Mouse (Mus musculus) embryonic facial prominence, embryonic 14.5 days (tissue): Measurements from ENCODE around the gene Plcd1. TPM values are rescaled to one million over a fixed set of nuclear protein-coding genes. Genes with fewer than 3 reads are reported as not detected.

Experiments used
- ATAC-seq: fragments of 200-750 bp; cut with Nextera tagmentation; 2 replicates; pipeline ENCODE4 v1.8.0; 2017; ENCODE audit warnings: low read depth, moderate number of reproducible peaks, moderate TSS enrichment
- DNase-seq: peaks from one replicate; pipeline ENCODE4 v3.0.0-alpha.2; 2015; ENCODE audit warnings: low spot score
- H3K27ac ChIP-seq: fragments of 300-500 bp; sonication (generic); replicated peaks from 2 replicates; pipeline ENCODE4 v1.5.1; 2014; ENCODE audit warnings: low read depth, mild to moderate bottlenecking, low read length, moderate library complexity
- H3K27me3 ChIP-seq: fragments of 300-500 bp; sonication (generic); replicated peaks from 2 replicates; pipeline ENCODE4 v1.6.1; 2014; ENCODE audit warnings: low read length; ENCODE audit not compliant: control insufficient read depth, insufficient read depth
- H3K36me3 ChIP-seq: fragments of 300-500 bp; sonication (generic); 2 replicates; pipeline ENCODE4 v1.6.1; 2014; ENCODE audit warnings: low read length, mixed read lengths; ENCODE audit not compliant: control insufficient read depth, insufficient read depth
- H3K4me1 ChIP-seq: fragments of 300-500 bp; sonication (generic); 2 replicates; pipeline ENCODE4 v1.6.1; 2014; ENCODE audit warnings: antibody characterized with exemption, low read length; ENCODE audit not compliant: control insufficient read depth, insufficient read depth
- H3K4me2 ChIP-seq: fragments of 300-500 bp; sonication (generic); 2 replicates; pipeline ENCODE4 v1.6.1; 2014; ENCODE audit warnings: low read depth, mild to moderate bottlenecking, low read length, moderate library complexity, mixed read lengths
- H3K4me3 ChIP-seq: fragments of 300-500 bp; sonication (generic); 2 replicates; pipeline ENCODE4 v1.5.1; 2014; ENCODE audit warnings: low read depth, mild to moderate bottlenecking, low read length
- H3K9ac ChIP-seq: fragments of 300-500 bp; sonication (generic); 2 replicates; pipeline ENCODE4 v1.6.1; 2014; ENCODE audit warnings: low read depth, mild to moderate bottlenecking, low read length, moderate library complexity, mixed read lengths
- H3K9me3 ChIP-seq: fragments of 300-500 bp; sonication (generic); 2 replicates; pipeline ENCODE4 v1.6.1; 2016; ENCODE audit warnings: low read length; ENCODE audit not compliant: control insufficient read depth
- WGBS: fragments of 180-500 bp; shearing (Covaris S2); extraction: QIAGEN DNeasy Blood & Tissue Kit; methylation state at CpG from one replicate; pipeline ENCODE4 v1.1.7; 2014; 5-methylcytosine and 5-hydroxymethylcytosine counted together
- polyA plus RNA-seq: library from polyadenylated mRNA; unstranded; fragments of >200 nt; fragmentation: Nextera tagmentation; extraction: Ambion mirVana; gene quantifications from 2 replicates; pipeline ENCODE4 v1.2.1, GENCODE M21; 2014

Plcd1 gene
- polyA plus RNA-seq, 1 experiment from 2014 or later: 45.2 TPM

DNA sequence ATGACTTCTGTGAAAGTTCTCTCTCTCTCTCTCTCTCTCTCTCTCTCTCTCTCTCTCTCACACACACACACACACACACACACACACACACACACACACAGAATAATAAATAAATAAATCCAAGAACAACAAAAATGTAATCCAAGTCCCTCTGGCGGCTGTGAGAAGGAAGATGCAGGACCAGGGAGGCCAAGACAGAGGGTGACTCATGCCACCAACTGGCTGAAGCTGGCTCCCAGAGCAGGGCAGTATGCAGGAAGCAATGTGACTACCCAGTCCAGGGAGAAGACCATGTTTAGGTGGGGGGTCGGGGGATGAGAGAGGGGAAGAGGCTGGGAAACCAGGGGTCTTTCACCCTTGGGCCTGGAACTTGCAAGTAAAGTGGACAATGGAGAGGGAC, 42.1 kb downstream of the Plcd1 start:
- WGBS: 77% methylated on average over 2 of the region's 2 CpGs
- Histone ChIP-seq H3K36me3 (no peaks in the 10 kb centered on the region), H3K9ac (no peak overlapping the region), H3K27ac (no peak overlapping the region), H3K4me2 (no peak overlapping the region), H3K27me3 (no peaks in the 10 kb centered on the region), H3K9me3 (no peaks in the 10 kb centered on the region), H3K4me3 (no peak overlapping the region), H3K4me1 (peaks cover 15% of the 10 kb centered on the region)
- DNase-seq: no peak
- no peak for ATAC-seq

DNA sequence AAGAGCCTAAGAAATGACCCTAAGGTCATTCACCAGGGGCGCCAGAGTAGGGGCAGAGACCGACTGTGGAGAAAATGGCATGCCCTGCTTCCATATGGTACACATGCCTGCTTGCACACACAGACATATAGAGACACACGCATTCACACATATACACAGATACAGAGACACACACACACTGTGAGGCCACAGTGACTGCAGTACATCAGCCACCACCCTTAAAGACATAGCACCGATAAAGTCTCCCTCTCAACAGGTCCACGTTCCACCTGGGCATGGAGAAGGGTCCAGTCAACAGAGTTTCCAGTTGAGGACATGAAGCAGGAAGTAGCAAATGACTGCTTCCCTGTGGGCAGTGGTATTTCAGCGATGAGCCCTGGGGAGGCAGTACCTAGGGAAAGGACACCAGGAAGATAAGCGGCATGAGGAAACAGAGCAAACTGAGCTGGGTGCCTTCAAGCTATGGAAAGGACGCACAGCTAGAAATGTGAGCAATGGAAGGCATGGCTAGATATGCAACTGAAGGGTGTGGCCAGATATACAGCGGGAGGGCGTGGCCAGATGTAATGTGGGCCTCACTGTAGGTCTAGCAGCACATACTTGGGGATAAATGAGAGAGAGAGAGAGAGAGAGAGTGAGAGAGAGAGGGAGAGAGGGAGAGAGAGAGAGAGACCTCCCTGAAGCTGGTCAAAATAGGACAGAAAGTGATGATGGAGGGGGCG, 45.0 kb downstream of the Plcd1 start:
- no peaks in the 10 kb centered on the region for H3K9me3 ChIP-seq
- peaks cover 7% of the 10 kb centered on the region; the same call in 1 of the 2 replicates for H3K36me3 ChIP-seq
- H3K4me2 ChIP-seq: no peak overlapping the region
- ATAC-seq (no peak), DNase-seq (no peak)
- H3K27me3 ChIP-seq: no peaks in the 10 kb centered on the region
- peaks cover 15% of the 10 kb centered on the region for H3K4me1 ChIP-seq
- no peak overlapping the region for H3K27ac ChIP-seq
- no peak overlapping the region for H3K4me3 ChIP-seq
- 66% methylated on average over 11 of the region's 11 CpGs for WGBS
- H3K9ac ChIP-seq: no peak overlapping the region

DNA sequence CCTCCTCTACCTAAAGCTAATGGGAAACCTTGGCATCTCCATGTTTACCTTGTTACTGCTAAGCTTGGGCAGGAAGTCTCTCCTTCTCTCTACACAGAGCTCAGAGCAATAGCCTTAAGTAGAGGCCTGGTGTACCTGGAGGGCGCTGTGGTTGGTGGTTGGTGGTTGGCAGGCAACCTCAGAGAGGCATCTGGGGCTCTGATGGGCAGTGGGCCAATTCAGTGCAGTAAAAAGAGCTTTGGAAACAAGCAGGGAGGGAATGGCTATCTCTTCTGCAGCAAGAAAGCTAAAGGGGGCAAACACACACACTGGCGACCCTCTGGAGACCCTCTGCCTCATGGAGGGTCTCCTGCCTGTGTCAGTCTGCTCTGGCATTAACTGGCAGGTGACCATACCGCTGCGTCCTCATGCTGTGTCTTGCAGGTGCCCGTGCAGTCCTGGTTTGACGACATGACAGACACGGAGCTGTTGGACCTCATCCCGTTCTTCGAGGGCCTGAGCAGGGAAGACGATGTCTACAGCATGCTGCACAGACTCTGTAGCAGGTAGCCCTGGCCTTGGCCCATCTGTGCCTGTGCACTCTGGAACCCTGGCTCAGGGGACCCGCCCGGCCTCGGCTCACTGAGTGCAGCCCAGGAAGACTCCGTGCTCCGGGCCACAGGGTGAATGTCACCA, 53.1 kb downstream of the Plcd1 start:
- Histone ChIP-seq H3K36me3 (peaks cover 72% of the 10 kb centered on the region), H3K9me3 (no peaks in the 10 kb centered on the region), H3K9ac (no peak overlapping the region), H3K4me2 (no peak overlapping the region), H3K4me1 (no peaks in the 10 kb centered on the region; the same call in 1 of the 2 replicates), H3K27ac (no peak overlapping the region), H3K27me3 (no peaks in the 10 kb centered on the region), H3K4me3 (no peak overlapping the region)
- WGBS: 87% methylated on average over 15 of the region's 15 CpGs
- ATAC-seq: no peak
- no peak for DNase-seq

DNA sequence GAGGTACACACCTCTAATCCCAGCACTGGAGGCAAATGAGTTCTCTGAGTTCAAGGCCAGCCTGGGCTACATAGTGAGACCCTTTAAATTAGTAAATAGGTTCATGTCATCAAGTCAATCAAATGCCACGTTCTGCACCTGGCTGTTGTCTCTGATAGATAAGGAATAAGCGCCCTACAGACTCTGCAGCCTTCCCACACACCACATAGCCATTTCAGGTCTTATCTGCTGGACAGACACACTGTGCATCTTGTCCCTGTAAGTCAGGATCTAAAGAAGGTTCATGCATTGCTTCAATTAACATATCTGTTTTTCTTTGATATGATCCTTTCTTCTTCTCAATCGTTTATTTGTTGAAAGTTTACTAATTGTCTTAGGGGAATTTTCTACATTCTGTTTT, 54.7 kb downstream of the Plcd1 start:
- DNase-seq: no peak
- Histone ChIP-seq H3K9ac (no peak overlapping the region), H3K4me1 (no peaks in the 10 kb centered on the region; the same call in 1 of the 2 replicates), H3K36me3 (peaks cover 77% of the 10 kb centered on the region), H3K4me3 (no peak overlapping the region), H3K27ac (no peak overlapping the region), H3K9me3 (no peaks in the 10 kb centered on the region), H3K4me2 (no peak overlapping the region), H3K27me3 (no peaks in the 10 kb centered on the region)
- WGBS: 92% methylated on average over 3 of the region's 3 CpGs
- ATAC-seq: no peak

DNA sequence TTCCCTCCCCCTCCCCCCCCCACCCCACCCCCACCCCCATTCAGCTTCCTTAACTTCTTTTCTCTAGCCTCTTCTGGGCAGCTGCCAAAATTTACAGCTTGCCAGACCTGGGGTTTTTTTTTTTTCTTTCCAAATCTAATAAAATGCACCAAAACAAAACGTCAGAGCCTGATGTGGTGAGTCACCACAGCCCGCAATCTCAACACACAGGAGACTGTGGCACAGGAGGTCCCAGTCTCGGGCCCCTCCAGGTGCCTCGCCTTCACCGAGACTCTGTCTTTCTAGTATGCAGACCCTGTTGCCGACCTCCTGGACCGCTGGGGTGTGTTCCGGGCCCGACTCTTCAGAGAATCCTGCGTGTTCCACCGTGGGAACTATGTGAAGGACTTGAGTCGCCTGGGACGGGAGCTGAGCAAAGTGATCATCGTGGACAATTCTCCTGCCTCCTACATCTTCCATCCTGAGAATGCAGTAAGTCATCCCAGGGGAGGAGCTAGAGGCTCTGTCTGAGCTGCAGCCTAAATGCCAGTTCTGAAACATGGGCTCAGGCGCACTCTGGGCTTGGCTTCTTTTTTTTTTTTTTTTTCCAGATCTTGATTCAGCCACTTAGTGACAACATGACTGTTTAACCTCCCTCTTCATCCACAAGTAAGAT, 56.1 kb downstream of the Plcd1 start:
- H3K4me3 ChIP-seq: no peak overlapping the region
- H3K9ac ChIP-seq: peak overlapping the region; percentile 11; the same call in 1 of the 2 replicates
- peaks cover 12% of the 10 kb centered on the region for H3K4me1 ChIP-seq
- no peaks in the 10 kb centered on the region for H3K27me3 ChIP-seq
- H3K9me3 ChIP-seq: no peaks in the 10 kb centered on the region
- peaks cover 68% of the 10 kb centered on the region for H3K36me3 ChIP-seq
- DNase-seq (peak; percentile 75), ATAC-seq (no peak)
- H3K27ac ChIP-seq: peak overlapping the region; percentile 44; the same call in 1 of the 2 replicates
- 72% methylated on average over 15 of the region's 15 CpGs for WGBS
- H3K4me2 ChIP-seq: no peak overlapping the region

GRCm38 (mm10) chr9:119035836-119036235, 57.5 kb downstream of the Plcd1 start:
- Histone ChIP-seq H3K27ac (no peak overlapping the region), H3K36me3 (peaks cover 61% of the 10 kb centered on the region), H3K27me3 (no peaks in the 10 kb centered on the region), H3K4me3 (no peak overlapping the region), H3K4me2 (no peak overlapping the region), H3K9ac (no peak overlapping the region), H3K9me3 (no peaks in the 10 kb centered on the region), H3K4me1 (peaks cover 18% of the 10 kb centered on the region)
- ATAC-seq: no peak
- DNase-seq: peak; percentile 32
- WGBS: 70% methylated on average over 7 of the region's 7 CpGs

GRCm38 (mm10) chr9:119034676-119035665, 58.3 kb downstream of the Plcd1 start:
- peaks cover 62% of the 10 kb centered on the region for H3K36me3 ChIP-seq
- no peaks in the 10 kb centered on the region for H3K27me3 ChIP-seq
- DNase-seq: peak; percentile 19
- no peaks in the 10 kb centered on the region for H3K9me3 ChIP-seq
- no peak overlapping the region for H3K27ac ChIP-seq
- H3K4me1 ChIP-seq: peaks cover 18% of the 10 kb centered on the region
- H3K4me2 ChIP-seq: no peak overlapping the region
- no peak overlapping the region for H3K4me3 ChIP-seq
- no peak overlapping the region for H3K9ac ChIP-seq
- no peak for ATAC-seq
- 70% methylated on average over 29 of the region's 29 CpGs for WGBS

- Histone ChIP-seq H3K27ac (no peak overlapping the region), H3K4me2 (no peak overlapping the region), H3K4me3 (no peak overlapping the region), H3K9me3 (no peaks in the 10 kb centered on the region), H3K4me1 (peaks cover 18% of the 10 kb centered on the region), H3K36me3 (peaks cover 54% of the 10 kb centered on the region), H3K27me3 (no peaks in the 10 kb centered on the region), H3K9ac (no peak overlapping the region)
- 70% methylated on average over 8 of the region's 8 CpGs for WGBS
- no peak for ATAC-seq
- no peak for DNase-seq
Measured at GRCm38 (mm10) chr9:119034069-119034468, 59.2 kb downstream of the Plcd1 start.
